Mouse (Mus musculus) stomach, postnatal 0 days (tissue): ENCODE data around the gene Ing4.

ENCODE experiments used
- CTCF ChIP-seq: IDR thresholded peaks from 2 replicates; pipeline ENCODE4 v1.5.1; 2016; ENCODE audit warnings: antibody characterized with exemption, low read depth, mild to moderate bottlenecking, moderate library complexity
- EP300 ChIP-seq: optimal IDR thresholded peaks from 2 replicates; pipeline ENCODE3; 2016; ENCODE audit warnings: antibody characterized with exemption

DNA sequence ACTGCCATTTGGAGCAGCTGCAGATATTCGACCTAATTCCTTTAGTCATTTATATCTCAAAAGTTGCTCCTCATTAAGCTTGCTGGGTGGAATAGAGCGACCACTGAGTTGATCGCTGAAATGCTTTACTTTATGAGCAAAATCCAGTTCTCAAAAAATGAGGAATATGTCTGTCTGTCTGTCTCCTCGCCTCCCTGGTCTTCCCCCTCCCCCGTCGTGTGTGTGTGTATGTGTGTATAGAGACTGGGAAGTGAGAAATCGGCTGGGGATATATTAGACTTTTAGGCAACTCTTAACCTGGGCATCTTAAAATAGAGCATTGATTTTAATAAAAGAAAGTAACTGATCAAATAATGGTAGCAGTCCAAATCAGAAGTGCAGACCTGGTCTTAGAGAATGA is 661 bp downstream of the Ing4 start:
- TF ChIP-seq CTCF (no peak), EP300 (no peak)
